Mouse (Mus musculus): Measurements from ENCODE around the gene Ina. TPM values are rescaled to one million over a fixed set of nuclear protein-coding genes. Genes with fewer than 3 reads are reported as not detected.
A peak's percentile ranks its signal among the peaks of the same experiment; 100 is the strongest.

Ina gene
- total and polyA plus RNA-seq, 3 experiments, result not detected

DNA sequence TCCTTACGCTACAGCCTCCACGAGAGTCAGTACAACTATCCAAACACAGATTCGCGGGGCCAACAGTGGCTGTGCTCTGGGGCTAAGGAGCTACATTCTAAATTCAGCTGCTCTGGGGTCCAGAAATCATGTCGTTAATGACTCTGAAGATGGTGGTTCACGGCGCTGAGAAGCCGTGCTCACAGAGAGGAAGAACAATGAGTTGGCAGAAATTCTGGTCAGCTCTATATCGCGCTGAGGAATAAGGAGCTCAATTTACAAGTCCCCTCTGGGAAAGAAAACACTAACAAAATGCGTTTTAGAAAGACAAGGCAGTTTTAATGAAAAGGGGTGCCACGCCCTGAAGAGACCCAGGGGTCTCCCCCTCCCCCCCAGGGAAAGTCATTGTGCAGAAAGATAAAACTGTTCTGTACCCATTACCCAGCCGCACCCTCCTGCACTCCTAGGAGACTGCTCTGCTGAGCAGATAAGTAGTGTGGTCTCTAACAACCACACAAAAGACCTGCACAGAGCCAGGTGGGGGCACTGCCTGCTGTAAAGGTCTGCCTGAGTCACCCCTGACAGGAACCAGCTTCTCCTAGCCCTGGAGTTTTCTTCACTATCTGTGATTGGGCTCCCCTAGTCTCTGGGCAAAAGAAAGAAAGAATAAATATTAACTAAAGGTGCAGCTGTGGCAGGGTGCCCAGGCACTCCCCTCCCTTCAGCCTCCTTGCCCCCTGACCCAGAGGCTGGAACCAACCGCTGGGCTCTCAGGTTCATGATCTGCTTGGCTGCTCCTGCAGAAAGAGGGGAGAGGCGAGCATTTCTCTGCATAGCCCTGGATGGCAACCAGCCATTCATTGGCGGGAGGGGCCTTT is 26.0 kb upstream of the Ina start (continued):
- TF ChIP-seq UBTF (IDR thresholded peaks at IDR 0.05; ENCODE audit: borderline replicate concordance, insufficient read depth, low read depth, low read length), result peak; percentile 81; the same call in 1 of the 2 replicates
- TF ChIP-seq GABPA (IDR thresholded peaks at IDR 0.05; ENCODE audit: low read depth, low read length), result peak; percentile 77; the same call in 1 of the 2 replicates
- peak; percentile 53; the same call in 1 of the 2 replicates for TF ChIP-seq ZMIZ1 (IDR thresholded peaks at IDR 0.05; ENCODE audit: low read depth, low read length)
- 0 out of 2 replicates have a peak, but pooled peaks have one; percentile 83 for TF ChIP-seq CHD1 (IDR thresholded peaks at IDR 0.05; ENCODE audit: low read depth, low read length)

- Histone ChIP-seq H3K27ac (ENCODE audit: control insufficient read depth, low read depth, low read length) (peak overlapping the region; percentile 98), H3K9me3 (replicated peaks; ENCODE audit: insufficient read depth, low read length) (no peaks in the 10 kb centered on the region), H3K4me1 (ENCODE audit: control insufficient read depth in 1 of 2, insufficient read depth in 2 of 2, low read length in 2 of 2) (peaks cover 18 to 42% of the 10 kb centered on the region in 2 experiments), H3K4me3 (ENCODE audit: control insufficient read depth in 1 of 2, insufficient read depth in 1 of 2, low read depth in 2 of 2, low read length in 2 of 2) (peak overlapping the region; percentile 50 to 51), H3K36me3 (ENCODE audit: control insufficient read depth in 1 of 2, insufficient read depth in 2 of 2, low read length in 2 of 2) (peaks cover 0 to 32% of the 10 kb centered on the region in 2 experiments; a peak in 2 of 4 replicates), H3K9ac (ENCODE audit: control insufficient read depth, low read depth, low read length, poor library complexity, severe bottlenecking) (peak overlapping the region; percentile 72), H3K79me2 (ENCODE audit: control insufficient read depth, insufficient read depth, low read length, poor library complexity) (peaks cover 4% of the 10 kb centered on the region; the same call in 1 of the 2 replicates), H3K27me3 (ENCODE audit: control insufficient read depth in 1 of 2, insufficient read depth in 2 of 2, low read length in 2 of 2) (no peaks in the 10 kb centered on the region)
- peak; percentile 89 for DNase-seq (ENCODE audit: low read depth, low spot score)
- peak; percentile 81; the same call in 1 of the 2 replicates for TF ChIP-seq ETS1 (IDR thresholded peaks at IDR 0.05; ENCODE audit: low read depth, low read length)
- TF ChIP-seq TCF12 (IDR thresholded peaks at IDR 0.05; ENCODE audit: low read depth, low read length), result peak; percentile 61
- TF ChIP-seq EP300 (IDR thresholded peaks at IDR 0.05; ENCODE audit: low read depth in 1 of 2, low read length in 2 of 2), result peak; percentile 72 to 75; a peak in 3 of 4 replicates
- TF ChIP-seq UBTF (IDR thresholded peaks at IDR 0.05; ENCODE audit: borderline replicate concordance, insufficient read depth, low read depth, low read length), result no peak
- no peak for TF ChIP-seq JUND (IDR thresholded peaks at IDR 0.05; ENCODE audit: low read depth, low read length)
- TF ChIP-seq MYC (IDR thresholded peaks at IDR 0.05; ENCODE audit: low read depth, low read length), result peak; percentile 84
- no peak; the same call in 1 of the 2 replicates for TF ChIP-seq CHD1 (IDR thresholded peaks at IDR 0.05; ENCODE audit: low read depth, low read length)
- TF ChIP-seq BHLHE40 (IDR thresholded peaks at IDR 0.05; ENCODE audit: borderline replicate concordance, low read depth, low read length), result peak; percentile 32; the same call in 1 of the 2 replicates
- peak; percentile 34; the same call in 1 of the 2 replicates for TF ChIP-seq MAZ (IDR thresholded peaks at IDR 0.05; ENCODE audit: low read depth, low read length)
- TF ChIP-seq NELFE (IDR thresholded peaks at IDR 0.05; ENCODE audit: low read depth, low read length), result peak; percentile 76
- no peak for TF ChIP-seq MAFK (IDR thresholded peaks at IDR 0.05; ENCODE audit: borderline replicate concordance, low read depth, low read length)
- TF ChIP-seq ZC3H11A (IDR thresholded peaks at IDR 0.05; ENCODE audit: low read depth, low read length), result no peak
- TF ChIP-seq TAL1 (IDR thresholded peaks at IDR 0.05; ENCODE audit: low read length), result peak; percentile 37; the same call in 1 of the 2 replicates
- no peak for TF ChIP-seq CHD2 (IDR thresholded peaks at IDR 0.05; ENCODE audit: low read length)
- no peak for TF ChIP-seq SMC3 (IDR thresholded peaks at IDR 0.05; ENCODE audit: low read depth, low read length)
- no peak for TF ChIP-seq ZKSCAN1 (IDR thresholded peaks at IDR 0.05; ENCODE audit: low read depth, low read length)
- no peak for TF ChIP-seq NRF1 (IDR thresholded peaks at IDR 0.05; ENCODE audit: insufficient read depth, low read depth, low read length, poor library complexity, severe bottlenecking)
- TF ChIP-seq TBP (IDR thresholded peaks at IDR 0.05; ENCODE audit: low read depth, low read length), result peak; percentile 88
- TF ChIP-seq MYB (IDR thresholded peaks at IDR 0.05; ENCODE audit: low read depth, low read length), result 0 out of 2 replicates have a peak, but pooled peaks have one; percentile 48
- peak; percentile 81 for TF ChIP-seq SIN3A (IDR thresholded peaks at IDR 0.05; ENCODE audit: low read length)
- TF ChIP-seq POLR2AphosphoS5 (IDR thresholded peaks at IDR 0.05; ENCODE audit: borderline replicate concordance, low read depth, low read length), result 0 out of 2 replicates have a peak, but pooled peaks have one; percentile 3
- TF ChIP-seq CTCF (IDR thresholded peaks at IDR 0.05 in 2 of 3, conservative IDR thresholded peaks at IDR 0.05 in 1 of 3; ENCODE audit: control insufficient read depth in 1 of 3, insufficient read depth in 1 of 3, low read depth in 2 of 3, low read length in 3 of 3, poor library complexity in 1 of 3, severe bottlenecking in 1 of 3), result no peak; a peak in 1 of 6 replicates
- no peak for TF ChIP-seq GABPA (IDR thresholded peaks at IDR 0.05; ENCODE audit: low read depth, low read length)
- TF ChIP-seq MAX (IDR thresholded peaks at IDR 0.05; ENCODE audit: low read length), result peak; percentile 80; the same call in 1 of the 2 replicates
- TF ChIP-seq USF2 (IDR thresholded peaks at IDR 0.05; ENCODE audit: borderline replicate concordance in 1 of 2, insufficient read depth in 1 of 2, low read depth in 1 of 2, low read length in 2 of 2), result no peak
- TF ChIP-seq RAD21 (IDR thresholded peaks at IDR 0.05; ENCODE audit: low read depth, low read length), result no peak
- TF ChIP-seq ZNF384 (IDR thresholded peaks at IDR 0.05; ENCODE audit: low read depth, low read length), result peak; percentile 53; the same call in 1 of the 2 replicates
- TF ChIP-seq USF1 (IDR thresholded peaks at IDR 0.05; ENCODE audit: low read depth, low read length), result peak; percentile 79
- TF ChIP-seq GATA1 (IDR thresholded peaks at IDR 0.05; ENCODE audit: low read depth, low read length), result peak; percentile 87
Observed at GRCm38 (mm10) chr19:46989479-46990152, 24.9 kb upstream of the Ina start.

Measured in MEL (cell line).